Mouse (Mus musculus) embryonic fibroblast, embryonic 13.5 days (primary cell): ENCODE measurements around the gene Cfap69. TPM values are rescaled to one million over a fixed set of nuclear protein-coding genes. Genes with fewer than 3 reads are reported as not detected.
A peak's percentile ranks its signal among the peaks of the same experiment; 100 is the strongest.

Experiments used
- H3K27ac ChIP-seq: 2 replicates; pipeline ENCODE4 v1.5.1; 2012; ENCODE audit warnings: low read length, control low read depth, inconsistent platforms; ENCODE audit not compliant: insufficient read depth
- H3K4me1 ChIP-seq: 2 replicates; pipeline ENCODE4 v1.6.1; 2011; ENCODE audit warnings: low read length; ENCODE audit not compliant: control insufficient read depth, insufficient read depth
- H3K4me3 ChIP-seq: 2 replicates; pipeline ENCODE4 v1.5.1; 2011; ENCODE audit warnings: mild to moderate bottlenecking, control low read depth, low read length; ENCODE audit not compliant: insufficient read depth
- CTCF ChIP-seq: IDR thresholded peaks from 2 replicates; pipeline ENCODE4 v1.5.1; 2011; ENCODE audit warnings: mild to moderate bottlenecking, control low read depth, low read length, moderate library complexity, borderline replicate concordance; ENCODE audit not compliant: insufficient read depth
- POLR2A ChIP-seq: IDR thresholded peaks from 2 replicates; pipeline ENCODE4 v1.6.1; 2011; ENCODE audit warnings: low read depth, mild to moderate bottlenecking, control low read depth, low read length, moderate library complexity
- polyA plus RNA-seq: library from polyadenylated mRNA; stranded (reverse); fragments of >200 nt; gene quantifications from 2 replicates; pipeline ENCODE4 v1.2.4, GENCODE M21; 2011; ENCODE audit warnings: low read depth; ENCODE audit not compliant: missing spikeins, insufficient read length

The Cfap69 gene
- polyA plus RNA-seq, 1 experiment, result 3.6 TPM

DNA sequence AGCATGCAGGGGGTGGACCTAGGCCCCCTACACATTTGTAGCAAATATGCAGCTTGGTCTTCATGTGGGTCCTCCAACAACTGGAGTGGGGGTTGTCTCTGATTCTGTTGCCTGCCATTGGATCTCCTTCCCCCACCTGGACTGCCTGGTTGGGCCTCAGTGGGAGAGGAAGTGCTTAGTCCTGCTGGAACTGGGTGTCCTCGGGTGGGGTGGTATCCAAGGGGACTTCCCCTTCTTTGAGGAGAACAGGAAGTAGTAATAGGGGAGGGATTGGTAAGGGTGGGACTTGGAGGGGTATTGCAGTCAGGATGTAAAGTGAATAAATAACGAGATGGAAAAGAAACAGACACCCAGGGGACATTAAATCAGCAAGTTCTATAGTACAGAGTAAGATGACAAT, 5.4 kb downstream of the Cfap69 start:
- H3K27ac ChIP-seq, result no peak overlapping the region
- TF ChIP-seq CTCF (no peak), POLR2A (no peak)

DNA sequence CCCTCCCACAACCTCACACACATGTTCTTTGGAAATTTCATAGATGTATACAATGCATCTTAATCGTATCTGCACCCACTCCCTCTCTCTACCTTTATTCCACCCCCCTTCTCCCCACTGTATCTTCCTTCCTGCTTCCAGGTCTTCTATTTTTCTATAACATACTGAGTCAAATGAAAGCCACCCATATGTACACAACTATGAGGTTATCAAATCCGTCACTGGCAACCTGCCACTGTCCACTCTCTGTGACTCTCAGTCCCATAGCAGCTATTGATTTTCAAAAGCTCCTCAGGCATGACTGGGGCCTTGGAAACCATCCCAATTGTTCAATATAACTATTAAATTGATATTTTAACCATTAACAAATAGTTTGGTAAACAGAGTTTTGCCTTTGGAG, 6.1 kb downstream of the Cfap69 start:
- Histone ChIP-seq H3K27ac (no peak overlapping the region), H3K4me3 (no peak overlapping the region), H3K4me1 (peaks cover under 1% of the 10 kb centered on the region; the same call in 1 of the 2 replicates)
- TF ChIP-seq CTCF, result no peak
- no peak for TF ChIP-seq POLR2A

More for the DNA sequence above, 5.4 kb downstream of the Cfap69 start:
- H3K4me3 ChIP-seq, result no peak overlapping the region
- H3K4me1 ChIP-seq, result peaks cover 6% of the 10 kb centered on the region; the same call in 1 of the 2 replicates

DNA sequence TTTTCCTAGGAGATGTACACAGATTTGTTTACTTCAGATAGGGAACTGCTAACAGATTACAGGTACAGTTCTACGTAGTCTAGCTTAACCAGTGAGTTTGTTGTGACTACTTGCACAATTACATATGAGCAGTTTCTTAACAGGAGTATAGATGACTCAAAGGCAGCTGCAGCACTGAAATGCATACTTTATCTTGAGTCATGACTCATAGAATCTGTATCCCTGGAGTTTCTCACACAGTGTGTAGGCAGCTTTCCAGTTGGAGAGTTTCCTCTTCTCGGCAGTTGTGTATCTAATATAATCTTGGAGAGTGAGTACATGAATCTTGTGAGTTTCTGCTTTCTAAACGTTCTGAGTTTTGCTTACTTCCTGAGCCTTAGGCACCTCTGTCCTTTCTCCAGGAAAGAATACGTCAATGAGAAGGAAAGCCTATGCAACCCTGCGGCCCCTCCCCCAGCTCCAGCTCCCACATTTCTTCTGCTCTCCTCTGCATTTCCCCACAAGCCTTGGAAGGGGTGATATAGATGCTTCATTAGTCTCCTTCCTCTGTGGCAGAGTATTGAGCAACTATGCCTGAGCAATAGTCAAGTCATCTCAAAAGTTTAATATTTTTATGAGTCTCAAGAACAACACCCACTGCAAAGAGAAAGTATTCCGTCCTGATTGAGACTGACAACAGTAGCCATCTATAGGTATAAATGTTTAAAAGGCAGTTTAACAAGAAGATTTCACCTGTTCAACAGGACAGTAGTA, 15.0 kb downstream of the Cfap69 start:
- peaks cover 14% of the 10 kb centered on the region for H3K4me1 ChIP-seq
- TF ChIP-seq CTCF (no peak), POLR2A (no peak)
- peak overlapping the region; percentile 98 for H3K27ac ChIP-seq
- peak overlapping the region; percentile 32 for H3K4me3 ChIP-seq

DNA sequence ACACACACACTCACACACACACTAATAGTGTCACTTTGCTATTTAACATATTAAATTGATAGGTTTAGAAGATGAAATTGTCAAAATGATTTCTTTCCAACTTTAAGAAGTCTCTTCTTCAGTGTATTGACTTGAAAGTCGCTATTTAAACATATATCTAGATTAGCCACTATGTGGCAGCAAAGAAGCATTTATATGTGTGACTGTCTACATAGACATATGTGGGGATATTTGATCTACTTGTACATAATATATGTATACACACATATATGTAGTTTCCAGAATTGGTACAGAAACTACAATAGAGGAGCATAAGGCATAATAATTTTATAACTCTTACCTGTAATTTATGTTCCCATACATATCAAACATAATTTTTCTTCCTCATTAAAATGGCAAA, 17.9 kb downstream of the Cfap69 start:
- TF ChIP-seq CTCF (no peak), POLR2A (no peak)
- H3K4me1 ChIP-seq, result peaks cover 14% of the 10 kb centered on the region
- no peak overlapping the region for H3K27ac ChIP-seq
- H3K4me3 ChIP-seq, result no peak overlapping the region

DNA sequence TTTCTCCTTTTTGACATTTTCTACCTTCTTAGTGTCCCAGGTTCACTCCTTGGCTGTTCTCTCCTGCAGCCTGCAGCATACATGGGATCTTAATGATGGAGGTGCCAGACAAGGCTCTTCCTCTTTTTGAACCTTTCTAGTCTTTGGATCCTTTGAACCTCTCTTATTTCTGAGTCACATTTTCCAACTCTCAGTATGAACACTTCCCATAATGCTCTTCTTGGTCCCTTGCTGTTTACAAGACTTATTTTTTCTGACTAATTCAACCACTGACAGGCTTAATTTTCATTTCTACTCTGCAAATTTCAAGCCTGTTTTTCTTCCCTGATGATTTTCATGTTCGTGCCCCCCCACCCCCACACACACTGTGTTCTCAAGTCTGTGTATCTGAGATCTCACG, 25.5 kb downstream of the Cfap69 start:
- no peak for TF ChIP-seq POLR2A
- TF ChIP-seq CTCF, result no peak
- Histone ChIP-seq H3K27ac (no peak overlapping the region), H3K4me1 (no peaks in the 10 kb centered on the region), H3K4me3 (no peak overlapping the region)

DNA sequence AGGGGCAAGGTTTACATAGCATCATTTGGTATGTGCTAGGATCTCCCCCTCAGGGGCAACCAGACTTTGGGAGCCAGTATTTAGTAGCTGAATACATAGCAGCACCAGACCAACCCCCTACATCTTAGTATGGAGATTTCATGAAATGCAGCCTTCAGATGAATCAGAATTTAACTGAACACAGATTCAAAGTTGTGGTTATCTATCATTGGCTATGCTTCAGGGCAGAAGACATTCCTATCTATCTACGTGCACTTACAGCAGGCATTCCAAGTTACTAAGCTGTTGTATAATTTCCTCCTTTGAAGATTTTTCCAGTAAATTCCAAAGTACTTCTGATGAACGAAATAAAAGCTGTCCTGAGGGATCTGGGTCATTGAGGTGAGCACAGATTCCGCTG, 38.5 kb downstream of the Cfap69 start:
- H3K4me1 ChIP-seq, result peaks cover 10% of the 10 kb centered on the region
- TF ChIP-seq CTCF (no peak), POLR2A (no peak)
- H3K4me3 ChIP-seq, result no peak overlapping the region
- peak overlapping the region; percentile 80 for H3K27ac ChIP-seq

DNA sequence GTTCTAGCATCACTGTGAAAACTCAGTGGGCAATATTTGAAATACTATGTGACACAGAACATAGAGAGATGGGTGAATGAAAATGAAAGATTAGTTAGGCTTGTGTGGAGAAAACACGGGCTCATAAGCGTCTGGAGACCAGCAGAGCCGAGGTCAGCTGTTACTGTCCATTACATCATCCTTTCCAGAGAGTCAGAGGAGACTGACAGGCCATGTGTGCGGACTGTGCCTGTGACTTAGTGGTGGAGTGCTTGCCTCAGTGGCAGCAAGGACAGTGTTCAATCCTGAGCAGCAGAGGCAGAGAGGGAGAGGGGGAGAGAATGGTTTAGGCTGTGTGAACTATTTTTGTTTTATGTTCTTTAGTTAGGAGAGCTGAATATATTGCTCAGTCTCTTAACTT, 45.7 kb downstream of the Cfap69 start:
- H3K4me1 ChIP-seq, result peaks cover 5% of the 10 kb centered on the region; the same call in 1 of the 2 replicates
- TF ChIP-seq CTCF, result no peak
- no peak for TF ChIP-seq POLR2A
- no peak overlapping the region for H3K27ac ChIP-seq
- H3K4me3 ChIP-seq, result no peak overlapping the region

DNA sequence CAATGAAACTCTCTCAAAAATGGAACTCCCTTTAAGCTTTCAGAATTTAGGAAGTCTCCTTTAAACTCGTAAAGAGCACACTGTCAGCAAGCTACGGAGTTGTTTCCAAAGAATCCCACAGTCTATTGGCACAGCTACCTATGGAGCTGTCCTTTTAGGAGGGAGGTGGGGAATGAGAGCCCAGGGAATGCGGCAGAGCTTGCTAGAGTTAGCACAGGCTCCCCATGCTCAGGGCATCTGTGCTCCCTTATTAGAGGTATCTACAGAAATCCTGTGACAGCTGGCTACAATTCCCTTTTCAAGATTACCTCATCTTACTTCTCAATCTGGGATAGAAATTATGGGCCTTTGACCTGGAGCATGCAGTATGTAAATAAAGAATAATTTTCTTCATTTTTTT, 53.5 kb downstream of the Cfap69 start:
- no peak overlapping the region for H3K27ac ChIP-seq
- TF ChIP-seq POLR2A (no peak), CTCF (no peak)
- H3K4me1 ChIP-seq, result no peaks in the 10 kb centered on the region
- no peak overlapping the region for H3K4me3 ChIP-seq

DNA sequence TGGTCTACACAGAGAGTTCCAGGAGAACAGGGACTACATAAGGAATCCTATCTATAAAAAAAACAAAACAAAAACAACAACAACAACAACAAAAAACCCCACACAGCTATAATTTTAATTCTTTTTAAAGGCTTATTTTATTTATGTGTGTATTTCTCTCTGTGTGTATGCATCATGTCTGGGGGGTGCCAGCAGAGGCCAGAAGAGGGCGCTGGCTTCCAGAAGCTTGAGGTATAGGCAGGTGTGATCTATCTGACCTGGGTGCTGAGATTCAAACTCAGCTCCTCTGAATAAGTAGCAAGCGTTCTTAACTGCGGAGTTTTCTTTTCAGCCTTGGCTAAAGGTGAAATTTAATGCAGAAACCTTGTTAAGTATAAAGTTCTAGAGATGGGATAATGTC, 76.4 kb downstream of the Cfap69 start:
- TF ChIP-seq POLR2A, result no peak
- no peak for TF ChIP-seq CTCF
- no peaks in the 10 kb centered on the region for H3K4me1 ChIP-seq
- H3K27ac ChIP-seq, result no peak overlapping the region
- no peak overlapping the region for H3K4me3 ChIP-seq

DNA sequence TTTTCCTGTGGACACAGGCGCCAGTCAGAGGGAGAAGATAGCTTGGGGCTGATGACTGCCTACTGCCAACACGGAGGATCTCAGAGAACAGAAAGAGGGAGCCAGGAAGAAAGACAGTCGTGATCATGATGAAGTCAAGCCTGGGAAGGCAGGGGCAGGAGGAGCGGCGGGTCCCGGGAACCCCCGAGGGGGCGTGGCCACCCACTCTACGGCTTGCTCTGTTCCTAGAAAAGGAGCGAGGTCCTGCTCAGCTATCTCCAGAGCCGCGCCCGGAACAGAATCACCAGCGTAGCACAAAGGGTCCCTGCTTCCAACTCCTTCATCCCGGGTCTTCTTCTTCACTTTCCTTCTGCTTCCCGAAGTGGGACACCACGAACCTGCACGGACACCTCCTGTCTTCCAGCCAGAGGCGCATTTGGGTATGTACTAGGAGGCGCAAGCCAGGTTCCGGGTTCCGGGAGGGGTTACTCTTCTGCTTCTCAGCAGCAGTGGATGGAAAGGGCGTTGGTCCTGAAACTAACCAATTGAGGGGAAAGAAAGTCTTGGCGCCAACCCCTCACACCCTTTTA, 90.2 kb downstream of the Cfap69 start, which contains the start of gene Gm8773:
Gene Gm8773 (plus strand): TSS at position 51 of the 569 bp plus-strand sequence.
- TF ChIP-seq CTCF, result no peak
- peak; percentile 48; the same call in 1 of the 2 replicates for TF ChIP-seq POLR2A
- Histone ChIP-seq H3K27ac (no peak within 1 kb of the TSS), H3K4me3 (peak within 1 kb of the TSS; percentile 84), H3K4me1 (no peaks in the 10 kb centered on the region)
